Mouse (Mus musculus) hindbrain, embryonic 11.5 days (tissue): ENCODE results near the gene Aldh1b1. TPM values are rescaled to one million over a fixed set of nuclear protein-coding genes. Genes with fewer than 3 reads are reported as not detected.

Experiments
- ATAC-seq: fragments of 200-750 bp; cut with Nextera tagmentation; 2 replicates; pipeline ENCODE4 v1.8.0; 2017; ENCODE audit warnings: mild to moderate bottlenecking, moderate TSS enrichment, moderate library complexity; ENCODE audit not compliant: low FRiP score
- DNase-seq: peaks from one replicate; pipeline ENCODE4 v3.0.0-alpha.2; 2015; ENCODE audit warnings: low spot score
- H3K27ac ChIP-seq: fragments of 300-500 bp; sonication (generic); 2 replicates; pipeline ENCODE4 v1.5.1; 2014; ENCODE audit warnings: mild to moderate bottlenecking, low read depth, low read length
- H3K27me3 ChIP-seq: fragments of 300-500 bp; sonication (generic); 2 replicates; pipeline ENCODE4 v1.6.1; 2014; ENCODE audit warnings: mild to moderate bottlenecking, low read length, moderate library complexity, mixed read lengths; ENCODE audit not compliant: control insufficient read depth, insufficient read depth
- H3K36me3 ChIP-seq: fragments of 300-500 bp; sonication (generic); 2 replicates; pipeline ENCODE4 v1.6.1; 2014; ENCODE audit warnings: mild to moderate bottlenecking, low read length, moderate library complexity, mixed read lengths; ENCODE audit not compliant: control insufficient read depth, insufficient read depth
- H3K4me1 ChIP-seq: fragments of 300-500 bp; sonication (generic); replicated peaks from 2 replicates; pipeline ENCODE4 v1.6.1; 2014; ENCODE audit warnings: low read length, mixed read lengths; ENCODE audit not compliant: control insufficient read depth, insufficient read depth
- H3K4me2 ChIP-seq: fragments of 300-500 bp; sonication (generic); replicated peaks from 2 replicates; pipeline ENCODE4 v1.6.1; 2014; ENCODE audit warnings: mild to moderate bottlenecking, low read depth, low read length
- H3K4me3 ChIP-seq: fragments of 300-500 bp; sonication (generic); 2 replicates; pipeline ENCODE4 v1.5.1; 2014; ENCODE audit warnings: low read depth, low read length
- H3K9ac ChIP-seq: fragments of 300-500 bp; sonication (generic); 2 replicates; pipeline ENCODE4 v1.6.1; 2014; ENCODE audit warnings: low read depth, low read length
- H3K9me3 ChIP-seq: fragments of 300-500 bp; sonication (generic); 2 replicates; pipeline ENCODE4 v1.6.1; 2016; ENCODE audit warnings: low read length; ENCODE audit not compliant: control insufficient read depth
- WGBS: fragments of 180-500 bp; shearing (Covaris S2); extraction: QIAGEN DNeasy Blood & Tissue Kit; methylation state at CpG from one replicate; pipeline ENCODE4 v1.1.7; 2014; 5-methylcytosine and 5-hydroxymethylcytosine counted together
- polyA plus RNA-seq: library from polyadenylated mRNA; unstranded; fragments of >200 nt; fragmentation: Nextera tagmentation; extraction: Ambion mirVana; gene quantifications from 2 replicates; pipeline ENCODE4 v1.2.1, GENCODE M21; 2014

Gene Aldh1b1
- polyA plus RNA-seq, 1 experiment from 2014 or later, result 6.0 TPM

DNA sequence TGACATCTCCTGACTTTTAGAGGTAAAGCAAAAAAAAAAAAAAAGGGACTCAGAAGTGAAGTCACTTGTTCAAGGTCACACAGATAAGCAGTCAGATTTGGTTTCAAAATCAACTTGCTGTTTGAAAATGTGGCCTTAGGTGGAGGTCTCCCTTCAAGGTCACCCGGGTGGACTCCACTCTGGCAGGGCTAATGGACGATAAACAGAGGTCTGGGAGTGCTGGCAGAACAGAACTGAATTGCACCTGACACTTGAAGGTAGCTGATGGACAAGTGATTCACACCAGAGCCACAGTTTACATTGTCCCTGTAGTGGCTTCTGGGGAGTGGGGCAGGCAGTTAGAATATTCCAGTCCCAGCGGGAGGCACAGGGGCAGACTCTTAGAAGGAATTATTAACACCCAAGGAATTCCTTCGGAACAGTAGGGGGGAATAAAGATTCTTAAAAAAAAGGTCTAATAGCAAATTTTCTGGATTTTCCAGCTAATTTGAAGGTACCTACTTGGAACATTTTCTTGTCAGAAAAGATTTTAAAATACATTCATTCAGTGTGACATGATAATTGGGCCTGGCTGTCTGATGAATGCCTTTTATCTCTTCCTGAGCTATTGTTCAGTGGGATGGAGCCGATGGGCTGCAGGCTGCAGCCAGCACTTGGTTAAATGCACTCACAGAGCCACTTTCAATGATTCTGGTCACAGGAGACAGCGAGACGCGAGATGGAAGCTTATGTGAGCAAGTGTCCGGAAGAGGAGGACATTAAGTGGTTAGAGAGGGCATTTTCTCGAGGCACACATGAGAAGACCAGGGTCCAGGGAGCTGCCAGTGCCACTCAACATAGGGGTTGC, 28.8 kb upstream of the Aldh1b1 start:
- H3K4me2 ChIP-seq, result no peak overlapping the region
- DNase-seq, result peak; percentile 50
- H3K9me3 ChIP-seq, result no peaks in the 10 kb centered on the region
- WGBS, result 5% methylated on average over 10 of the region's 10 CpGs
- H3K9ac ChIP-seq, result no peak overlapping the region
- H3K4me1 ChIP-seq, result peaks cover 14% of the 10 kb centered on the region
- H3K36me3 ChIP-seq, result no peaks in the 10 kb centered on the region
- no peak overlapping the region for H3K4me3 ChIP-seq
- peaks cover 11% of the 10 kb centered on the region; the same call in 1 of the 2 replicates for H3K27me3 ChIP-seq
- no peak for ATAC-seq
- 0 out of 2 replicates have a peak overlapping the region, but pooled peaks have one; percentile 53 for H3K27ac ChIP-seq

DNA sequence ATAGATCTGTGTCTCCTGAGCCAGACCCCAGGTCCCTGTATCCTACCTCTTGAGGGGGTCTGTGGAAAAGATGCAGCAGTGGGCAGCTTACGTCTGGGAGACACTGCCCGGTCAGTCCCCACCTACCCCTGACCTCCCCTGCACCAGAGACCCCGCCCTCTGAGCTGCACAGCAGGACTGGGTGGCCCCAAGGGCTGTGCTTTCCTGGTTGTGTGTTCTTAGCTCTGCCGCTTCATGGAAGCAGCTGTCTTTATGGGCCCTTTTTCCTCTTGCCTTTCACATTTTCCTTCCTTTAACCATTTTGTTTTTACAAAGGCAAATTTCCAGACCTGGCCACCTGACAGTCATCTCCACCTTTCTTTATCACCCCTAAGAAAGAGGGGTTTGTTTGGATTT, 28.2 kb upstream of the Aldh1b1 start:
- Histone ChIP-seq H3K27me3 (peaks cover 11% of the 10 kb centered on the region; the same call in 1 of the 2 replicates), H3K4me1 (peaks cover 10% of the 10 kb centered on the region; the same call in 1 of the 2 replicates), H3K4me2 (no peak overlapping the region), H3K36me3 (no peaks in the 10 kb centered on the region), H3K9ac (no peak overlapping the region), H3K4me3 (no peak overlapping the region), H3K9me3 (no peaks in the 10 kb centered on the region), H3K27ac (0 out of 2 replicates have a peak overlapping the region, but pooled peaks have one; percentile 53)
- 6% methylated on average over 4 of the region's 4 CpGs for WGBS
- ATAC-seq, result no peak
- DNase-seq, result no peak

DNA sequence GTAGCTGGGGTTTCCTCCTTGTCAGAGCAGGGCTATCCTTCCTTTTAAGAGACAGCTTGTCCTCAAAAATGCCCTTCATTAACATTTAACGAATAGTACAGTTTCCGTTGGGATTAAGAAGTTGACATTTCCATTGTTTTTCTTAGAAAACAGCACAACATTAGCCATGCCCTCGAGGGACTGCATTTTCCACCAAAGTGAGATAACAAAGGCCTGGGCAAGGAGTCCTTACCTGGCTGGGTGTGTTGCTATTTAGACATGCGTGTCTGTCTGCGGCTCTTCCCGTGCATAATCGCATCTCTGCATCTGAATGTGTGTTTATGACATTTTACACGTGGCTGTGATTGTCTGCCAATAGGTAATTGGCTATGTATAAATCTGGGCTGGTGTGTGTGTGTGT, 27.6 kb upstream of the Aldh1b1 start:
- ATAC-seq, result no peak
- H3K27me3 ChIP-seq, result peaks cover 11% of the 10 kb centered on the region; the same call in 1 of the 2 replicates
- no peak overlapping the region for H3K4me2 ChIP-seq
- no peaks in the 10 kb centered on the region for H3K36me3 ChIP-seq
- 12% methylated on average over 8 of the region's 8 CpGs for WGBS
- H3K4me1 ChIP-seq, result peaks cover 8% of the 10 kb centered on the region; the same call in 1 of the 2 replicates
- no peak overlapping the region for H3K4me3 ChIP-seq
- DNase-seq, result peak; percentile 41
- no peak overlapping the region for H3K27ac ChIP-seq
- H3K9me3 ChIP-seq, result no peaks in the 10 kb centered on the region
- 0 out of 2 replicates have a peak overlapping the region, but pooled peaks have one; percentile 1 for H3K9ac ChIP-seq

DNA sequence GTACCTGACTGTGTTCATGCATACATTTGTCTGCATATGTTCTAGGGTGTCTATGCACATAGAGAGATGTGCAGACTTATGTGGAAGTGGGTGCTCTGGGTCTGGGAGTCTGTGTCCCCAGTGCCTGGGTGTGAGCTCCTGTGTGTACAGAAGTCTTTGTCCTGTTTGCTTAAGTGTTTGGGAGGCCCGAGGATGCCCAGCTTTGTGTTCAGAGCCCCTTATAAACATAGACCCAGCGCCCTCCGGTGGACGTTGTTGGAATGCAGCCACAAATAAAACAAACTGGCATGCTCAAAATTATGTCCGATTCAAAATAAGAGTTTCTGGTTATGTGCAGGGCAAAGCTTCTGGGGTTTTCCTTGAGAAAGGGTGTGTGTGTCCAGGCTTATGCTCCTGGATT, 27.2 kb upstream of the Aldh1b1 start:
- peaks cover 6% of the 10 kb centered on the region; the same call in 1 of the 2 replicates for H3K4me1 ChIP-seq
- DNase-seq, result peak; percentile 90
- H3K9ac ChIP-seq, result 0 out of 2 replicates have a peak overlapping the region, but pooled peaks have one; percentile 1
- no peaks in the 10 kb centered on the region for H3K9me3 ChIP-seq
- ATAC-seq, result peak; percentile 49; the same call in 1 of the 2 replicates
- H3K27ac ChIP-seq, result no peak overlapping the region
- no peak overlapping the region for H3K4me2 ChIP-seq
- WGBS, result 3% methylated on average over 5 of the region's 5 CpGs
- H3K27me3 ChIP-seq, result peaks cover 11% of the 10 kb centered on the region; the same call in 1 of the 2 replicates
- no peak overlapping the region for H3K4me3 ChIP-seq
- no peaks in the 10 kb centered on the region for H3K36me3 ChIP-seq

DNA sequence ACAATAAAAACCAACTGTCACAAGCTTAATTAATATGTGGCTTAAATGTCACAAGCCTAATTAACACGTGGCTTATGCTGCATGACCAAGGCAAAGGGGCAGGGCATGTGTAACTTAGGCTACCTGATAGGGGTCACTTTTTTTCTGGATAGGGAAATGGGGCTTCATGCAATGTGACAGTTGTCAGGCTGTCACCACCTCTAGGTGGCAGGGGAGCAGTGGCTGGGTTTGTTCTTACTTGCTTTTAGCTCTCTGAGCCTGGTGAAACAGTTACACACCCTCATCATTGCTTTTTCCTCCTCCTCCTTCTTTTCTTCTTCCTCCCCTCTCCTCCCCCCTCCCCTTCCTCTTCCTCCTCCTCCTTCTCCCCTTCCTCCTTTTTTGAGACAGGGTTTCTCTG, 15.2 kb upstream of the Aldh1b1 start:
- 54% methylated on average over 1 of the region's 1 CpGs for WGBS
- H3K9me3 ChIP-seq, result no peaks in the 10 kb centered on the region
- H3K4me3 ChIP-seq, result no peak overlapping the region
- H3K4me2 ChIP-seq, result no peak overlapping the region
- ATAC-seq (no peak), DNase-seq (no peak)
- no peaks in the 10 kb centered on the region; the same call in 1 of the 2 replicates for H3K4me1 ChIP-seq
- no peaks in the 10 kb centered on the region for H3K36me3 ChIP-seq
- no peaks in the 10 kb centered on the region for H3K27me3 ChIP-seq
- no peak overlapping the region for H3K9ac ChIP-seq
- H3K27ac ChIP-seq, result no peak overlapping the region

DNA sequence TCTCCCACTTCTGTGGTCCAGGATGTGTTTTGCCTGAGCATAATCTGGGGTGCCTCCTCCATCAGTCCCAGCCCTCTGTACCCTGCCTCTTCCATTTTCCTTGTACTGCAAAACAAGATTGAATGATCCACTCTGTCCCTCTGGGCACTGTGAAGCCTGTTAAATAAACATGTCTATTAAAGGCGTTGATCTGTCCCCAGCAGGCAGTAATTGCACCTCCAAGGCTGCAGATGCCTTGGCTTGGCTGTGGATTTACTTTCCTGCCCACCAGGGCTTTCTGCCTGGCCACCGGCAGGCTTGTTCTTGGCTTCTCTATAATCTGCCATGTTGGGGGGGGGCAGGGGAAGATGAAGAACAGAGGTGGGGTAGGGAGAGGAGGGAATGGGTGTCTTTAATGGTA, 12.9 kb upstream of the Aldh1b1 start:
- Histone ChIP-seq H3K36me3 (no peaks in the 10 kb centered on the region), H3K4me1 (no peaks in the 10 kb centered on the region; the same call in 1 of the 2 replicates), H3K9ac (no peak overlapping the region), H3K27me3 (no peaks in the 10 kb centered on the region), H3K4me2 (no peak overlapping the region), H3K27ac (no peak overlapping the region), H3K4me3 (no peak overlapping the region), H3K9me3 (no peaks in the 10 kb centered on the region)
- WGBS, result 50% methylated on average over 2 of the region's 2 CpGs
- DNase-seq (no peak), ATAC-seq (no peak)

DNA sequence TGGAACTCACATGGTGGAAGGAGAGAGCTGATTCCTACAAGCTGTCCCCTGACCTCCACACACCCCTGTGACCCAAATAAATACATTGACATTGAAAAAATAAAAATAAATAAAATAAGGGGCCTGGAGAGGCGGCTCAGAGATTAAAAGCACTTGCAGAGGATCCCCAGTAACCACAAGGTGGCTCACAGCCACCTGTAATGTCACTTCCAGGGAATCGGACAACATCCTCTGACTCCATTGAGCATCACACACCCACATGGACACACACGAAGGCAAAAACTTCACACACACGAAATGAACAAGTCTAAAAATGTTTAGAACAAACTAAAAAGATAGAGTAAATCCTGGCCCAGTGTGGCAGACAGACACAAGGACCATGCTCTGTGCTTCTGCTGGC, 12.1 kb upstream of the Aldh1b1 start:
- Histone ChIP-seq H3K36me3 (no peaks in the 10 kb centered on the region), H3K27ac (no peak overlapping the region), H3K4me1 (no peaks in the 10 kb centered on the region; the same call in 1 of the 2 replicates), H3K9me3 (no peaks in the 10 kb centered on the region), H3K4me3 (no peak overlapping the region), H3K9ac (no peak overlapping the region), H3K27me3 (no peaks in the 10 kb centered on the region), H3K4me2 (no peak overlapping the region)
- 57% methylated on average over 4 of the region's 4 CpGs for WGBS
- ATAC-seq (no peak), DNase-seq (no peak)

DNA sequence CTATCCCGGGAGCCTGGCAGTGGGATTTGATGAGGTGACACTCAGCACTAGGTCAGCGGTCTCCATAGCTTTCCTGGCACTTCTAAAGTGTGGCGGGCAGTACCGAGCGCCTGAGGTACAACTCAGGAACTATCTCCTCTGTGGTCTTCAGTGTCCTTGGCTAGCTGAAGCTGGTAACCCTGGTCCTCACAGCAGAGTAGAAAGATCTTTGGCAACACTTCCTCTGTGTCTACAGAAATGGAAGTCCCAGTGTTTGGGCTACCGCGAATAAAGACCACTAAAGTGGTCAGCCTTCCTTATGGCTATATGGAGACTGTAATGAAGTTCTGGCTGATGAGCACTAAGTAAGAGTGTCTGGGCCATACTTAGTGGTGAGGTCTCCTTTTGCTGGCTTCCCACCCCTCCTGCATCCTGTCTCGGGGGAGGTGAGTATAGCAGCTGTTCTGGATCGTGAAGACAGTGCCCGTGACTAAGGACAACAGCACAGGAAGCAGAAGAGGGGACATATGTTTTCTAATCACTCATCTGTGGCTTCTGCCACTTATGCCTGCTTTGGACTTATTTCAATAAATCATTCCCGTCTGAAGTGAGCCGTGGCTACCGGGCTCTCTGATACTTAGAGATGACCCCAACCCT, 10.3 kb upstream of the Aldh1b1 start:
- no peak for DNase-seq
- no peak overlapping the region for H3K9ac ChIP-seq
- no peaks in the 10 kb centered on the region for H3K9me3 ChIP-seq
- no peaks in the 10 kb centered on the region for H3K27me3 ChIP-seq
- WGBS, result 81% methylated on average over 13 of the region's 13 CpGs
- no peaks in the 10 kb centered on the region; the same call in 1 of the 2 replicates for H3K4me1 ChIP-seq
- no peak for ATAC-seq
- H3K36me3 ChIP-seq, result no peaks in the 10 kb centered on the region
- H3K27ac ChIP-seq, result no peak overlapping the region
- no peak overlapping the region for H3K4me3 ChIP-seq
- H3K4me2 ChIP-seq, result no peak overlapping the region
